Mouse (Mus musculus): ENCODE data around the gene Tmem151a. TPM values are rescaled to one million over a fixed set of nuclear protein-coding genes. Genes with fewer than 3 reads are reported as not detected.

The Tmem151a gene
- total RNA-seq (2023): 0.74 TPM

GRCm38 (mm10) chr19:5085145-5085863 is at the start of gene Tmem151a:
Gene Tmem151a (minus strand): TSS chr19:5085531.

GRCm38 (mm10) chr19:5118384-5118698 is 33.0 kb upstream of the Tmem151a start, which contains the start of gene Klc2:
Gene Klc2 (minus strand): TSS chr19:5118560.

GRCm38 (mm10) chr19:5106731-5107191 is 21.4 kb upstream of the Tmem151a start, which contains the start of gene Rab1b:
Gene Rab1b (minus strand): TSS chr19:5107072.

GRCm38 (mm10) chr19:5098363-5099143 is 13.2 kb upstream of the Tmem151a start, which contains the start of gene Cnih2:
Gene Cnih2 (minus strand): TSS chr19:5098521.

GRCm38 (mm10) chr19:5087884-5088728 is 2.8 kb upstream of the Tmem151a start, which contains the start of gene Yif1a:
Gene Yif1a (plus strand): TSS chr19:5088538.

GRCm38 (mm10) chr19:5067867-5068569 is 17.3 kb downstream of the Tmem151a start, which contains the start of gene Cd248:
Gene Cd248 (plus strand): TSS chr19:5068078.

GRCm38 (mm10) chr19:5050047-5050905 is 35.1 kb downstream of the Tmem151a start, which contains the start of gene Rin1:
Gene Rin1 (plus strand): TSS chr19:5050481.

GRCm38 (mm10) chr19:5040862-5041523 is 44.3 kb downstream of the Tmem151a start, which contains the start of gene Brms1:
Gene Brms1 (plus strand): TSS chr19:5041354.

GRCm38 (mm10) chr19:5038709-5039156 is 46.6 kb downstream of the Tmem151a start, which contains the start of the genes B4gat1 and AC124502.3:
Gene B4gat1 (plus strand): TSS chr19:5038826.
Gene AC124502.3 (plus strand): TSS chr19:5038891.

GRCm38 (mm10) chr19:5023621-5024479 is 61.5 kb downstream of the Tmem151a start, which contains the start of gene Slc29a2:
Gene Slc29a2 (plus strand): TSS chr19:5023860.

Other genes with a start within 250 kb of the Tmem151a start
- gene Ccs, start 246.2 kb downstream of the Tmem151a start, total RNA-seq (2023): 52.9 TPM
- gene Ccdc87, start 246.2 kb downstream of the Tmem151a start, total RNA-seq (2023): not detected
- gene Ctsf, start 230.4 kb downstream of the Tmem151a start, total RNA-seq (2023): 7.2 TPM
- gene Actn3, start 207.6 kb downstream of the Tmem151a start, total RNA-seq (2023): not detected
- gene Zdhhc24, start 206.9 kb downstream of the Tmem151a start, total RNA-seq (2023): 7.0 TPM
- 3.3 TPM for gene Bbs1, start 178.9 kb downstream of the Tmem151a start, total RNA-seq (2023)
- gene Dpp3, start 157.2 kb downstream of the Tmem151a start, total RNA-seq (2023): 71.9 TPM
- 3.5 TPM for gene Peli3, start 142.4 kb downstream of the Tmem151a start, total RNA-seq (2023)
- gene Mrpl11, start 123.4 kb downstream of the Tmem151a start, total RNA-seq (2023): 24.5 TPM
- 0.30 TPM for gene Npas4, start 95.2 kb downstream of the Tmem151a start, total RNA-seq (2023)
- gene Slc29a2, start 61.7 kb downstream of the Tmem151a start, total RNA-seq (2023): 1.9 TPM
- 4.6 TPM for gene B4gat1, start 46.7 kb downstream of the Tmem151a start, total RNA-seq (2023)
- 2.0 TPM for gene AC124502.3, start 46.6 kb downstream of the Tmem151a start, total RNA-seq (2023)
- gene Brms1, start 44.2 kb downstream of the Tmem151a start, total RNA-seq (2023): 52.2 TPM
- gene Rin1, start 35.0 kb downstream of the Tmem151a start, total RNA-seq (2023): 6.4 TPM
- gene Cd248, start 17.5 kb downstream of the Tmem151a start, total RNA-seq (2023): 0.50 TPM
- gene Yif1a, start 3.0 kb upstream of the Tmem151a start, total RNA-seq (2023): 31.1 TPM
- 2.3 TPM for gene Cnih2, start 13.0 kb upstream of the Tmem151a start, total RNA-seq (2023)
- gene Rab1b, start 21.5 kb upstream of the Tmem151a start, total RNA-seq (2023): 103 TPM
- gene Klc2, start 33.0 kb upstream of the Tmem151a start, total RNA-seq (2023): 26.6 TPM
- 132 TPM for gene Pacs1, start 187.6 kb upstream of the Tmem151a start, total RNA-seq (2023)
- gene Sf3b2, start 209.9 kb upstream of the Tmem151a start, total RNA-seq (2023): 247 TPM
- gene Gal3st3, start 212.8 kb upstream of the Tmem151a start, total RNA-seq (2023): not detected